Mouse (Mus musculus): ENCODE data around the gene Zdhhc23.

The Zdhhc23 gene

DNA sequence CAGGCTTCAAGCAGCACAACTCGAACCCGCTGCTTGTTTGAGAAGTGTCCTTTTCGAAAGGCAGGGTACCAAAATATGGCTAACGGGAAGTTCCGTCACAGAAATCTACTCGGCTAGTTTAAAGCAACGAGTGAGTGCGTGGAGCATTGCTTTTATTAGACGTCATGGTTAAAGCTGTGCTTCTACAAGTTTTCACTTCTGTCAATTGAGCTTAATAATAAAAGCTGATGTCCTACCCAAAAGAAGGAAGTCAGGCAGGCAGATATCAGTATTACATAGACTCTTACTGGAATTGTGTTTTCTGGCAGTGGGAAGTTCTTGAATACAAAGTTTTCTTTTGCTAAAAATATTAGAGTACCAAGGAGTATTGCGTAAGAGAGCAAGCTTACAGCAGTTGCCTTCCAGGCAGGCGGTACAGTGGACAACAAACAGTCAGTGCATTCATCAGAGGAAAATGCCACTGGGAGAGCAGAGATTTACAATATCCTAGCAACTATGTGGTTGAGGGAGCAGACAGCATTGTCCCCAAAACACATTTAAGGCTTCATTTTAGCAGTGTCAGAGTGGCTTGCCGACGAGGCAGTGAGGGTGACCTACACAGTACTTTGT is 13.7 kb downstream of the Zdhhc23 start:
- no peak for DNase-seq (ENCODE audit: low spot score in 2 of 2)

DNA sequence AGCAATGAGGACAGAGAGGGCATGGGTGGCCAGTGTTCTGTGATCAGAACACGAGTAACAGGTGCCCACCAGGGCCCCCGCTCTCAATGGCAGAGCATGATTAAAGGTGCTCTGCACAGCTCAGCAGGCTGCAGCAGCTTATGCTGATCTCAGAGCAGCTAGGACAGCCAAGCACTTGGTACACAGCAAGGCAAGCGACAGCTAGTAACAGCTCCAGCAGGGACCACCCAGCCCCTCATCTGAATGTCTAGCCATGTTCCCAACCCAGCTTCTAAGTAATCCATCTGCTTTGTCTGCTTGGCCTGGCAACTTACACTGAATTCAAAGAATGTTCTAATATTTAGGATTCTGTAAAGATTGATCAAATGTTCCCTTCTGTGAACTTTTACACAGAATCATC is 15.8 kb downstream of the Zdhhc23 start:
- no peak for DNase-seq (ENCODE audit: low spot score in 2 of 2)

DNA sequence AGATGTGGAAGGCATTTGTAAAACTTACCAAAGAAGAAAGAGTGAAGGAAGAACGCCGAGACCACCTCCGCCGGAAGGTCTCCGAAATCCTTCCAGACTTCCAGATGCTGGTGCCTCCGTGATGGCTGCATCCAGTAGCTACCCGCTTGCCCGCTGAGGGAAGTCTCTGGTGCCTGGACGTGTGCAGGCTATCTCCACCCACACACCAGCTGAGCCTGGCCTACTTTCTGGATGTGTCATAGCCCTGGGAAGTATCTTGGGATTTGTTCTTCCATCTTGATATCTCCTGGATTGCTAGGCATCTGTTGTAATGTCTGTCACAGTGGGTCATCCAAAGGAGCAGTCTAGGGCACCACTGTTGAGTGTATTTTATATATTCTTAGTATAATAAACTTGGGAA is 16.3 kb downstream of the Zdhhc23 start:
- no peak for DNase-seq (ENCODE audit: low spot score in 2 of 2)

DNA sequence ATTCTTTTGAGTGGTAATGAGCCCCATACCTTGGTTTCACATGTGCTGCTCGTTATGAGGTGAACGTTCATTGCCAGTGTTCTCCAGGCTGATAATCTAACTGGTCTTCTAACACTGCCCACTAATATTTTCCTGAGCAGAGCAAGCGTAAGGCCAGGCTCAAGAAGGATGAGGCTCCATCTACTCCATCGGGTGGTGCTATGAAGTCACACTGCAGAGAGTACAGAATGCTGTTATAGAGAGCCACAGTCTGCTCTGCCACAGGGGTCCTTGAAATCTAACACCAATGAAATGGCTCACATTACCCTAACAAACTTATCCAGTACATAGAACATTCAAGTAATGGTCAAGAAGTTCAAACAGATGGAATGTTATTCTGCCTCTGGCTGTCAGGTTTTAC is 21.6 kb downstream of the Zdhhc23 start:
- DNase-seq (ENCODE audit: low spot score in 2 of 2): no peak

DNA sequence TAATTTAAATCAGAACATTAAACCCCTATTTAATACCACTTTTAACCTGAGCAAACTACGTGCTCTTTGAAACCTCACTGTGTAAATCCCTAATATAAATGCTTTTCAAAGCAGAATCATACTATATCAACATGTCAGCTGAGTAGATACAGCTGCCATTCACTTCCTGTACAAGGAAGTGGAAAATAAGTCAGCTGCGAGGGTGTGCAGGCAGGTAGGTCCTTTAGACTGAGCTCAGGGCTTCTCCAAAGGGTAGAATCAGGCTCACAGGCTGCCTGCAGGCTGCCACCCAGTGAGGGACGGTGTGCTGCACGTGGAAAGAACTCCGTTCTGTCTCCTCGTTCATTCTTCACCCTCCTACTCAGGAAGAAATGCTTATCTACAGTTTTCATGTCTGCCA is 24.7 kb downstream of the Zdhhc23 start:
- no peak for DNase-seq (ENCODE audit: low spot score in 2 of 2)

DNA sequence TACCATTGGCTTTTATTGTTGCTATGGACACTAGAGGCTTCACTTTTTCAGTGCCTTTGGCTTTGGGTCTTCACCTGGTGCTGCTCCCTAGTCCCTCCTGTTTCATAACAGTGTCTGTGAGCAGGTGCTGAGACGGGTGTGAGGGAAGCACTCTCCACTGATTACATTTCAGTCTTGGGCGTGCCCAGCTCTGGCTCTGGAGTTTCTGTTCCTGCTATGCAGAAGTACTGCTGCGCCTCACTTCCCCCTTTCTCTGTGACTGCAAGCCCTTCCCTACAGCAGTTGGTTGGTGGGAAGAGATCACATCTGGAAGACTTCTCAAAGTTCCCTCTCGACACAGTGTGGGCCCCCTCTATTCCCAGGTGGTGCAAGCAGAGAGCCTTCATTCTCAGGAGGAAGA is 28.0 kb downstream of the Zdhhc23 start:
- no peak for DNase-seq (ENCODE audit: low spot score in 2 of 2)

DNA sequence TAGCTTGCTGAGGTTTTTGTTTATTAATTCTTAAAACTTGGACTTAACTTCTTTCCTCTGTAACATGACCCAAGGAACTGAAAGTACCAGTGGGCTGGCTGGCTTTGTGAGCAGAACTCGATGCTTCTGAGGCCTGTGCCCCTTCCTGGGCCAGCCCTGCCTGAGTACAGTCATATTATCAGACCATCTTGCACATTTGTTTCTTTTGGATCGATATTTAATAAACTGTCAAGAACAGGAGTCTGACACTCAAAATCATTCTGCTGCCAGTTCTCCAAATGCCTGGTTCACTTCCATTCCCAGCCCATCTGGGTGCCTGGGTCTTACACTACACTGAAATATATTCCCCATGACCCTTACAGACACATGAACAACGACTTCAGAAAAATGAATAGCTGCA is 33.7 kb downstream of the Zdhhc23 start:
- no peak for DNase-seq (ENCODE audit: low spot score in 2 of 2)

DNA sequence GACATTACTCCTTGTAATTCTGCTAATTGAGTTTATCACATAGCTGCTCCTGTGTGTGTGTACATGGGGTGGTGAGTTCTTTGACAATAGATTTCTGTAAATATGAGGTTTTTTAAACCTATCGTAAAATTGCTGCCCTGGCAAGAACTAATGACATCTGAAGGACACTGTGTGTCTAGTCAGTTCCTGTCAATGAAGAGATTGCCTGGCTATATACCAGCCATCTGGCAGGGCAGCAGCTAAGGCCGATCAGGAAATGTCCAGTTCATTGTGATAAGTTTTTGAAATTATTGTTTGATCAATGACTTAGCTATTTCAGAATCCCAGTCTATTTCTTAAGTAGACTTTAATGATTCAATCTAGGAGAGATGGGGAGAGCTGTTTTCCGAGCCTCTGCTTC is 34.2 kb downstream of the Zdhhc23 start:
- no peak for DNase-seq (ENCODE audit: low spot score in 2 of 2)

DNA sequence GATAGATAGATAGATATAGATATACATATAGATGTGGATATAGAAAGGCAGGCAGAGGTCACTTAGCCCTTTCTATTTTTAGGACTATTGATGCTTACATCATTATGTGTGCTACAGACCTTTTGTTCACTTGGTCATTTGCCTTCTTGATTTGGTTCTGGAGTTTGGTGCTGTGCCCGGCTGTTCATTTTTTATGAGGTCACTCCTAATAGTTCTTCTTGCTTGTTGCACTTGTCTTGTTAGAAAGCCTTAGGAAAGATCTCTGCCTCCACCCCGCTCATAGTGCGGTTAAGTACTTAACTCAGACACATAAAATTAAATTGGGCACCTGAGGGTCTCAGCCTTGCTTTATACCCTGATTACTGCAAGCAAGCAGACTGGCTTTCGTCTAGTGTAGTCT is 38.7 kb downstream of the Zdhhc23 start:
- no peak for DNase-seq (ENCODE audit: low spot score in 2 of 2)

DNA sequence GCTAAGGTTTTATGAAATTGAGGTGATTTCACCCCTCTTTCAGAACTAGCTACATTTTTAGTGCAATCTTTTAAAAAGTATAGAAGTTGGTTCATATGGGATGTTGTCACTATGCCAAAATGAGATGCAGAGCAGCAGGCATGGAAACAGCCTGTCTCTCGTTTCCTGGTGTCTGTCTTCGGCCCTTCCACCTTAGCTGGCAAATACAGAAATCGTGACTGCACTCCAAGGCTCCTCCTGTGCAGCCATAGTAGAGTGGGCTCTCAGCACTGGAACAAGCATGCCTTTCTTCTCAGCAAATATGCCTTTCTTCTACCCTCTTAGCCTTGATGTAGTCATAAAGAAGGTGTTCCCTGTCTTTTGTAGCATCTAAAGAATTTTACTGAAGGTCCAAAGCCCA is 43.7 kb downstream of the Zdhhc23 start:
- DNase-seq (ENCODE audit: low spot score in 2 of 2): no peak

DNA sequence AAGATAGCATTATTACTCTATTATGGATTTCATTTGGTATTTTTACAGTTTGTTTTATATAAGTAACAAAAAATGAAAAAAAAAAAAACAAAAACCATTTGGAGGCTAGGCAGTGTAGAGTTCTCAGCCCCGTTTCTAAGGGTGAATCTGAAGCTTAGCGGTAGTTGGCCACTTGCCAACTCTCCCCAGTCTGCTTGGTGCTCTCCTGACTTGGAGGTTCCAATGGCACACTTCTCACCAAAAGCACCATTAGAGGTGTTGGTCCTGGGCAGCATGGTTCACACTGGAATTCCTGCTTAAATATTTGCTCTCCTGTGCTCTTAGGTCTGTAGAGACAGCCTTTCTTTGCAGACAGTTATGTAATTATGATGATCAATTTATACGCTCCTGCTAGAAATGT is 44.2 kb downstream of the Zdhhc23 start:
- no peak for DNase-seq (ENCODE audit: low spot score in 2 of 2)

DNA sequence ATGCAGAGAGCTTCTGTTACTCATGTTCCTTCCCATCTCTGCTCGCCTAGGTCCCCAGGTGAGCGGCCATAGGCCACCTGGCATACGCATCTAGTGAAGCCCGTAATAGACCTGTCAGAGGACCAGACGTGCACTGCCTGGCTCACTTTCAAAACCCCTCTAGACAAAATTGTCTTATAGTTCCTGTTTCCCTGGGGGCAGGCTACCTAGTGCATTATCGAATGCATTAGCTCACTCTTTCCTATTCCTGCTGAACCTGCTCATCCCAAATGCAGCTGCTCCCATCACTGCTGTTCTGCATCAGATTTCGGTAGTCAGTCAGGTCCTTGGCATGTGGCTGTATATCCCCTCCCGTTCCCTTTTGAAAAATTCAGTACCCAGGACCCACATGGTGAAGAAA is 44.7 kb downstream of the Zdhhc23 start:
- no peak for DNase-seq (ENCODE audit: low spot score in 2 of 2)

DNA sequence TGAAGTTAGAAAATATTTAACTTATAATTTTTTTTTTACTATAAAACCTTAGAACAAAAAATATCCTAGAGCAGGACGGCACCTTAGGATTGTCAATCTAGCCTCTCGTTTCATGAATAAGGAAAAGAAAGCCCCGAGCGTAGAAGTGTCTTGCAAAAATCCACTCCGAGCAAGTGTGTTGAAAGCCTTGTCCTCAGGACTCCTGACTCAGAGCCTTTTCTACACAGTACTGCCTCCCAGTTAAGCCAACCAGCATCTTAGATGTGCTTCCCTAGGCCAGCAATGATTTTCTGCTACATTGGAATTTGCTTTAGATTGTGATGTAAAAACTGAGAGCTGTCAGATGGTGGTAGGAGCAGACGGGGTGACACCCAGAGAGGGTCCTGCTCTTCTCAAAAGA is 46.5 kb downstream of the Zdhhc23 start:
- no peak for DNase-seq (ENCODE audit: low spot score in 2 of 2)

DNA sequence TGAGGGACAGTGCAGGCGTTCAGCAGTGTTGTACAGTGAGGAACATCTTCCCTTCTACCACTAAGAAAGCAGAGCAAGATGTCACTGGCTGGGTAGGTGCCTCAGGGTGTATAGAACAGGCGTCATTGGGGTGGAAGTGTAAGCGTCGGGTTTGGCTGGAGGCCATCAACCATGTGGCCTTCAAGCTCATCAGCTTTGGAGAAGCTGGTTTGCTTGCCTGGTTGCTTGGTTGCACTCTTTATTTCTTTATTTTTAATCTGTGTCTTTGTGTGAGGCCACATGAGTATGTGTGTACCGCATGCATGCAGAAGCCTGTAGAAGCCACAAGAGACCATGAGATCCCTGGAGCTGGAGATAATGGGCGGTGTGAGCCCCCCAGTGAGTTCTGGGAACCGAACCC is 47.3 kb downstream of the Zdhhc23 start:
- no peak for DNase-seq (ENCODE audit: low spot score in 2 of 2)

DNA sequence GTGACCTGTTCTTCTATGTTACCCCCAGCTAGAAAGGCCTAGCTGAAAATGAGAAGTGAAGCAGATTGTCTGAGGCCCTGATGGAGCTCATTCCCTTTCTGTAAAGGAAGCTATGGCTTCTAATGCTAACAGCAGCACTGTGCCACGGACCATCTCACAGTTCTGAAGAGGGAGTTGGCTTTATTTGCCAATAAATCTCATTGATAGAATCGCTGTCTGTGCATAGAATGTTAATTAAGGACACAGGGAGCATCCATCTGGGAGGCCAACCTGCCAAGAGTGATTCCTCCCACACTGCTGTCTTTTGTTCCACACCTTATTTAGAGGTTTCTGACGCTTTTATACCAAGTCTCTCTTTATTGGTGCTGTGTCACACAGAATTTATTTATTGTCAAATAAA is 48.1 kb downstream of the Zdhhc23 start:
- DNase-seq (ENCODE audit: low spot score in 2 of 2): no peak

DNA sequence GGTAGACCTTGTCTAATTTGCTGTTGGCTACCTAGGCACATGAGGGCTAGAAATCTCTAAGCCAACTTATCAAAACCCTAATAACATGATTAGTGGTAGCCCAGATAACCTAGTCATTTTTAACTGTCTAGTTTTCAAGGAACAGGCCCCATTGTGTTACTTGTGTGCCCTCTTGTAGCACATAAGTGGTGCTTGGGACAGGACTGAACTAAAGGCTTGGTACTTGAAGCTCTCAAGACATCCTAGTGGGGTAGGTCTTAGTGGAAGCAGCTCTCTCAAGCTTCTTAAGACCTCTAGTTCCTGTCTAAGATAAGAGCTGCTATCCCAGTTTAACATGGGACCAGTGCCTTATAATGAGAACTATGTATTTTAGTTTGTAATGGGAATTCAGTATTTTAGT is 49.0 kb downstream of the Zdhhc23 start:
- DNase-seq (ENCODE audit: low spot score in 2 of 2): no peak

DNA sequence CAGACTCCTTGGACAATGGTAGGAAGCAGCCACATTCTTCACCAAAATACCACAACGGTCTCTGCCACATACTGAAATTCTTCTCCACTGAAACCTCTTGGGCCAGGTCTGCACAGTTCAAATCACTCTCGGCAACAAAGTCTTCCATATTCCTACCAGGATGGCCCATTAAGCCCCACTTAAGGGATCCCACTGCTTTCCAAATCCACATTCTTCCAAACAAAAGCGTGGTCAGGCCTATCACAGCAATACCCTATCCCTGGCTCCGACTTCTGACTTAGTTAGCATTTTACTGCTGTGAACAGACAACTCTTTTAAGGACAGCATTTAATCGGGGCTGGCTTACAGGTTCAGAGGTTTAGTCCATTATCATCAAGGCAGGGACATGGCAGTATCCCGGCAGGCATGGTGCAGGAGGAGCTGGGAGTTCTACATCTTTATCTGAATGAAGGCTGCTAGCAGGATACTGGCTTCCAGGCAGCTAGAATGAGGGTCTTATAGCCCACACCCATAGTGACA is 53.2 kb downstream of the Zdhhc23 start, which contains the start of gene Qtrt2:
Qtrt2 (minus strand) TSS at position 469 of the 519 bp plus-strand sequence.
- DNase-seq (ENCODE audit: low spot score in 2 of 2): no peak

DNA sequence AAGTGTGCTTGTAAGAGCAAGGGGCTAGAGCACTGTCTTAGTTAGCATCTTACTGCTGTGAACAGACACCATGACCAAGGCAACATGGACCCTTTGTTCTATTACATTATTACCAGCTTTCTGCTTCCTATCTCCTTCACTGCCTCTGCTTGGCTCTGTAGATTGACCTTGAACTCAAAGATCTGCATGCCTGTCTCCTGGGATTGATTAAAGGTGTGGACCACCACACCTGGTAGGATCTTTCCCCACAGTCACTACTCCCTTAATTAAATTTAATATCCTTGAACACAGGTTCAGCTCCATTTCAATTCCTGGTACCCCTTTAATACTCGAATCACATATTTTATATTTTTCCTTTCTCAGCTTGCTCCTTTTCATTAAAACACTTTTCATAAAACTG is 53.7 kb downstream of the Zdhhc23 start:
- no peak for DNase-seq (ENCODE audit: low spot score in 2 of 2)

DNA sequence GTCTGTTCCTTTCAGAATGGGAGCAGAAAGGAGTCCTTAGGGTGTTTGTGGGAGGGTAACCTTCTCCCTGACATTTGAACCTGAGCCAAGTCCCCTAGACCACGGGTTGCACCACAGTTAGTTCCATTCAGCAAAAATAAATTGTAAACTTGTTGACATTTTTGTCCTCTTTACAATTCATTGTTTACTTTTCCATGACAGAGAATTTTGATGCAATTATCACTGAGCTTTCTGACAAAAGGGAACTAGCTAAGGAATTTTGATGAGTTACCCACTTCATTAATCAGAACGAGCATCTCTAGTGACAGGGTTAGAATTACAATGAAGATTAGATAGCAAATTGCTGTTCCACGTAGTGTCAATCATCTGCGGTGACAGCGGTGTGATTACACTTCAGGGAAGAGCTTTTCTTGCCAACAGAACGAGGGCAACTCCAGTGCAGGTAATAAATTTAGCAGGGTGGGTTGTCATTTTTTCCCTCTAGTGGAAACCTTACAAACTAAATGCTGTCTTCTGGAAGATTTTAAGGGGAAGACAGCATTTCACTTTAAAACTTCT is 54.5 kb downstream of the Zdhhc23 start:
- DNase-seq (ENCODE audit: low spot score in 2 of 2): no peak

DNA sequence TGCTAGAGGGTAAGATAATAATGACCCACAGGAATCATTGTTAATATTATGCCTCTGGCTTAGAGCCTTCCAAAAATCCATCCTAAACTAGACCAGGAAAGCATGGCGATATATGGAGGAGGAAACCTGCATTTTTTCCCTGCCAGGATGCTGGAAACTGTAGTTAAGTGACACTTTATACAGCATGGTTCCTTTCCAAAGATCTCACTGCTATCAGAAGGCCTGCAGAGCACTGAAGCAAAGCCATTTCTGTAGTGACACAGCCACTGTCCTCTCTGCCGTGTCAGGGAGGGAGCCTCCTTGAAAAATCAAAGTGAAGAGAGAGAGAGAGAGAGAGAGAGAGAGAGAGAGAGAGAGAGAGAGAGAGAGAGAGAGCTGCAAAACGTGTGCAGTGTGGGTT is 57.0 kb downstream of the Zdhhc23 start:
- no peak for DNase-seq (ENCODE audit: low spot score in 2 of 2)

DNA sequence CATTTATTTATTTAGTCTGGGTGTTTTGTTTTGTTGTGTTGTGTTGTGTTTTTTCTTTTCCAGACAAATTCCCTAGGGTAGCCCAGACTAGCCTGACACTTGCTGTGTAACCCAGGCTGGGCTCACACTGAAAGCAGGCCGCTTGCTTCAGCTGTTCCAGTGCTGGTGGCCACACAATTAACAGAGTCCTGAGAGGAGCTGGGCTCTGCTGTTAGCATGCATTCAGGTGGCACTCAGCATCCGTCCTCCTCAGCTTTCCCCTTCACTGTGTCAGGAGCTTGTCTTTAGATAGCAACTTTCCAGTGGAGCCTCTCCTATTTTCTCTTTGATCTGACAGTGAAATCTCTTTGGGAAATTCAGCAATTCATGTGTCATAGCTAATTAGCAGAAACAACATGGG is 57.6 kb downstream of the Zdhhc23 start:
- DNase-seq (ENCODE audit: low spot score in 2 of 2): no peak

DNA sequence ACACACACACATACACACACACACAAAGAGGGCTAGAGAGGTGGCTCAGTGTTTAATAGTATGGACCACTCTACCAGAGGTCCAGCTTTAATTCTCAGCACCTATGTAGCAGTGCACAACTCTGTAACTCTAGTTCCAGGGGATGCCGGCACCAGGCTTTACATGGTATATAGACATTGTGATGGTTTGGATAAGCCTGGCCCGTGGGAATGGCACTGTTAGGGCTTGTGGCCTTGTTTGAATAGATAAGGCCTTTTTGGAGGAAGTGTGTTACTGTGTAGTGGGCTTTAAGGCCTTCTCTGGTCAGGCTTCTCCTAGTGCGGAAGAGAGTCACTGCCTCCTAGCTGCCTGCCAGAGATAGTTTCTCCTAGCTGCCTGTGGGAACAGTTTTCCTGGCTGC is 60.7 kb downstream of the Zdhhc23 start:
- no peak for DNase-seq (ENCODE audit: low spot score in 2 of 2)

Measured in frontal cortex, postnatal 10 days (tissue).